Mouse (Mus musculus) olfactory bulb, adult 2 months (tissue): Measurements from ENCODE around the gene Mad2l2.

Source experiments
- CTCF ChIP-seq: fragments of 200-500 bp; IDR thresholded peaks from 2 replicates; pipeline ENCODE4 v1.5.1; 2012; ENCODE audit warnings: low read depth, mild to moderate bottlenecking, low read length, moderate library complexity; ENCODE audit not compliant: insufficient read depth
- POLR2A ChIP-seq: fragments of 200-500 bp; IDR thresholded peaks from 2 replicates; pipeline ENCODE4 v1.6.1; 2012; ENCODE audit warnings: mild to moderate bottlenecking, low read depth, low read length, moderate library complexity; ENCODE audit not compliant: insufficient read depth

DNA sequence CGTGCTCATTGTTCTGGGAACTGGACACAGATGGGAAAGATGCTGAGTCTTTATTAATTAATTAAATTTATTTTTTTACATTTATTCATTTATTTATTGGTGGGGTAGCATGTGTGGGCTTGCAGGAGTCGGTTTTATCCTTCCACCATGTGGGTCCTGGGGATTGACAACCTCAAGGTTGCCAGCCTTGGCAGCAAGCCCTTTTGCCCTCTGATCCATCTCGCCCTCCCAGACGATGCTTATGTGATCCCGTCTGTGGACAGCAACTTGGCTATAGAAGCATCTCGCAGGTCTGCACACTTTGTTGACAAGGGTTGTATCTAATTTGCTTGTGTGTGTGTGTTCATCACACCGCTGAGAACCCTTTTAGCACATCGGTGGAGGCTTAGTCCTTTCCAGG is 7.3 kb downstream of the Mad2l2 start:
- TF ChIP-seq CTCF = no peak
- no peak for TF ChIP-seq POLR2A
